Mouse (Mus musculus) bone marrow macrophage, adult 2 months (primary cell): ENCODE results near the gene Ogfod2. TPM values are rescaled to one million over a fixed set of nuclear protein-coding genes. Genes with fewer than 3 reads are reported as not detected.

Experiments
- H3K27ac ChIP-seq: 2 replicates; pipeline ENCODE4 v1.5.1; 2012; ENCODE audit warnings: low read depth, low read length; ENCODE audit not compliant: insufficient read depth
- H3K4me1 ChIP-seq: 2 replicates; pipeline ENCODE4 v1.6.1; 2012; ENCODE audit warnings: low read length; ENCODE audit not compliant: control insufficient read depth, insufficient read depth
- H3K4me3 ChIP-seq: 2 replicates; pipeline ENCODE4 v1.5.1; 2012; ENCODE audit warnings: mild to moderate bottlenecking, low read length, moderate library complexity; ENCODE audit not compliant: insufficient read depth
- CTCF ChIP-seq: IDR thresholded peaks from 2 replicates; pipeline ENCODE4 v1.5.1; 2012; ENCODE audit warnings: low read depth, mild to moderate bottlenecking, low read length, moderate library complexity
- POLR2A ChIP-seq: IDR thresholded peaks from 2 replicates; pipeline ENCODE4 v1.6.1; 2012; ENCODE audit warnings: mild to moderate bottlenecking, low read depth, low read length, borderline replicate concordance
- polyA plus RNA-seq: library from polyadenylated mRNA; stranded (reverse); fragments of >200 nt; gene quantifications from 2 replicates; pipeline ENCODE4 v1.2.4, GENCODE M21; 2012; ENCODE audit not compliant: missing spikeins, insufficient read depth, insufficient read length

Gene Ogfod2
- polyA plus RNA-seq, 1 experiment, result 11.5 TPM

DNA sequence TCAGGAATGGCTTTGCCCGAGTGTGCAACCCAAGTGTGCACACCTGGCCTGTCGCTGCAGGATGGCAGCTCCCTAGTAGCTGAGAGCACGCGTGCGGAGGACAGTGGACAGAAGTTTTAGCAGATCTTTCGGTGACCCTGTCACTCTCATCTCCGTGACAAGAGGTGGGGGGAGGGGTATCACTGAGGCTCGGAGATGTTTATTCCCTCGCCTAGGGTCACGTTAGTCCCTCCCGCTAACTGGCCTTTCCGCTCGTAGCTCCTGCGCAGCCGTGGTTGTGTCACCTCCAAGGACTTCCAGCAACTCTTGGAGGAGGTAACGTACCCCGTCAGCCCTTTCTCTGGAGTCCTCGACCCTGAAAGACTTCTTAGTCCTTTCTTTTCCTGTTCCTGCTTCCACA, 434 bp downstream of the Ogfod2 start:
- peak overlapping the region; percentile 100 for H3K4me3 ChIP-seq
- TF ChIP-seq CTCF, result no peak
- no peak for TF ChIP-seq POLR2A
- peak overlapping the region; percentile 52 for H3K27ac ChIP-seq
- H3K4me1 ChIP-seq, result peaks cover 8% of the 10 kb centered on the region; the same call in 1 of the 2 replicates

DNA sequence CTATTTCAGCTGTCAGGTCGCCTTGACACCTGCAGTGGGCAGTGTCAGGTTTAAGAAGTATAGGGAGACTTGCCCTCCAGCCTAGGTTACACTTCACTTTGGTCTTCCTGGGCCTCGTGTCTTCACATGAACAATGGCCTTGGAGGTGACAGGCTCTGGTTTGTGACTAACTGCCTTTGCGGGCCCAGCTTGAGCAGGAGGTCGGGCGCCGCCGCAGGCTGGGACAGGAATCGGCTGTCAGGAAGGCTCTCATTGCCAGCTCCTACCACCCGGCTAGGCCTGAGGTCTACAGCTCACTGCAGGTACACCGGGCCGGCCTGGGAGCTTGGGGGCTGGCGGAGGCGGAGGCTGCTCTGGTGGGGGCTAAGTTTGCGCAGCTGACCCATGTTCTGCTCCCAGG, 933 bp downstream of the Ogfod2 start:
- TF ChIP-seq CTCF (no peak; the same call in 1 of the 2 replicates), POLR2A (no peak)
- Histone ChIP-seq H3K4me1 (peaks cover 11% of the 10 kb centered on the region; the same call in 1 of the 2 replicates), H3K27ac (peak overlapping the region; percentile 20; the same call in 1 of the 2 replicates), H3K4me3 (peak overlapping the region; percentile 100)

DNA sequence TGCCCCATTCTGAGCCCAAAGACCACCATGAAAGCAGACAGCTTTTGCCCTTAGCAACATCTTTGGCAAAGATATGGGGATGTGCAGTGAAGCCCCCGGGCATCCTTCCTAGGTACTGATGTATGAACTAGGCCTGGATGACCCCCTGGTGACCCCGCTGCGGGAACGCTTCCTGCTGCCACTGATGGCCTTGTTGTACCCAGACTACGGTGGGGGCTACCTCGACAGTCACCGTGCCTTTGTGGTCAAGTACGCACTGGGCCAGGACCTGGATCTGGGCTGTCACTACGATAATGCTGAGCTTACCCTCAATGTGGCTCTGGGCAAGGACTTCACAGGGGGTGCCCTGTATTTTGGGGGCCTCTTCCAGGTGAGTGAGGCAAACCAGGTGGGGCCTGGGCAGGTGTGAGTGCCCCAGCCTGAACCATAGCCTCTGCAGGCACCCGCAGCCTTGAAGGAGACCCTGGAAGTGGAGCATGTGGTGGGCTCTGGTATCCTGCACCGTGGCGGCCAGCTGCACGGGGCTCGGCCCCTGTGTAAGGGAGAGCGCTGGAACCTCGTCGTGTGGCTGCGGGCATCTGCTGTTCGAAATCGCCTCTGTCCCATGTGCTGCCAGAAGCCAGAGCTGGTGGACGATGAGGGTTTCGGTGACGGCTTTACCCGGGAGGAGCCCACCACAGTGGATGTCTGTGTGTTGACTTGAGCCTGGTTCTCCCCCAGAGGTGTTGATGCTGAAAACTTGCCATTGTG, 2.4 kb downstream of the Ogfod2 start:
- TF ChIP-seq CTCF (no peak), POLR2A (no peak)
- Histone ChIP-seq H3K27ac (no peak overlapping the region), H3K4me3 (no peak overlapping the region), H3K4me1 (peaks cover 13% of the 10 kb centered on the region; the same call in 1 of the 2 replicates)

DNA sequence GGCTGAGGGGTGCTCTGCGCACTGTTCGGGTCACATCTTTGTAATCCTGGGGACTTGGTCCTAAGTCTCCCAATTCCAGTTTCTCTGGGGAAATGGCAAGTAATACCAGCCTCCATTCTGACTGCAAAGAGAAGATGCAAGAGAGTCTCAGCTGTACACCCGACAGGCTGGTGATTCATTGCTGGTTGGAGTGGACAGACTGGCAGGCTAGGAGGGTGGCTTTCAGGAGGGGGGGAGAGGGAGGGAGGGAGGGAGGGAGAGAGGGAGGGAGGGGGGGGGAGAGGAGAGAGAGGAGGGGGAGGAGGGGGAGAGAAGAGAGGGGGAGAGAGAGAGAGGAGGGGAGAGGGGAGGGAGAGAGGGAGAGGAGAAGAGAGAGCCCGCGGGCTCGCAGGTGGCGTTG, 3.4 kb downstream of the Ogfod2 start:
- peaks cover 13% of the 10 kb centered on the region; the same call in 1 of the 2 replicates for H3K4me1 ChIP-seq
- H3K4me3 ChIP-seq, result peak overlapping the region; percentile 98
- TF ChIP-seq POLR2A, result no peak
- TF ChIP-seq CTCF, result no peak
- H3K27ac ChIP-seq, result no peak overlapping the region

DNA sequence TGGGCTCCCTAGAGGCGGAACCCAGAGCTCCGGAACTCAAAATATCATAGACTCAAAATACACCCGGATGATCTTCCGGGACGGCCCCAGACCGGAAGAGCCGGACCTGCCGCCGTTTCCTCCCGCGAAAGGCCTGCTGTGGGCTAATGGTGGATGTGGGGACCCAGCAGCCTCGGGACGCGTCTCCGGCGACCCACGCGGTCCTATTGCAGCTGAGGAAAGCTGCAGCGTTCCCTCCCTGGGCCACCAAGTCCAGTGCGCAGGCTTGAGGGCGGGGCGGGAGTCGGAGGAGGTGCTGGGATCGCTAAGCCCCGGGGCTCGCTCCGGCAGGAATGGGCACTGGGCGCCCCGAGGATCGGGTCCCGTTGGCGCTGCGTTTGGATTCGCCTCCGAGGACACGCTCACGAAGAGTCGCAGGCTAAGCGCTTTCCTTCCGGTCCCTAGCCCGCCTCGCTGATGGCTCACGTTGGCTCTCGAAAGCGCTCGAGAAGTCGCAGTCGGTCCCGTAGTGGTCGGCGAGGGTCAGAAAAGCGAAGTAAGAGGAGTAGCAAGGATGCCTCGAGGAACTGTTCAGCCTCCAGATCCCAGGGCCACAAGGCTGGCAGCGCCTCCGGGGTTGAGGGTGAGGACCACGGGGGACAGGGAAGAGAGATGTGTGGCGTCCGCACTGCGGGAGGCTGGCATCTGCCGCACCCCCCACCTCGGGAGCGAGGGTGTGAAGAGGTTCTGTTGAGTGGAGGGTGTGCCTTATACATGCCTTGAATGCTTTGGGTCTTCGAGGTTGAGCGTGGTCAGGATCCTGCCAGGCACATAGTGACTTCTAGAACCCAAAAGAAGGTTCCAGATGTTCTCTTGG, 4.1 kb downstream of the Ogfod2 start, which contains the start of gene Arl6ip4:
Arl6ip4 (plus strand) TSS at position 100 of the 856 bp plus-strand sequence.
- peak within 1 kb of the TSS; percentile 85 for H3K27ac ChIP-seq
- H3K4me3 ChIP-seq, result peak within 1 kb of the TSS; percentile 98
- TF ChIP-seq POLR2A, result no peak
- no peak for TF ChIP-seq CTCF
- peaks cover 13% of the 10 kb centered on the region; the same call in 1 of the 2 replicates for H3K4me1 ChIP-seq

DNA sequence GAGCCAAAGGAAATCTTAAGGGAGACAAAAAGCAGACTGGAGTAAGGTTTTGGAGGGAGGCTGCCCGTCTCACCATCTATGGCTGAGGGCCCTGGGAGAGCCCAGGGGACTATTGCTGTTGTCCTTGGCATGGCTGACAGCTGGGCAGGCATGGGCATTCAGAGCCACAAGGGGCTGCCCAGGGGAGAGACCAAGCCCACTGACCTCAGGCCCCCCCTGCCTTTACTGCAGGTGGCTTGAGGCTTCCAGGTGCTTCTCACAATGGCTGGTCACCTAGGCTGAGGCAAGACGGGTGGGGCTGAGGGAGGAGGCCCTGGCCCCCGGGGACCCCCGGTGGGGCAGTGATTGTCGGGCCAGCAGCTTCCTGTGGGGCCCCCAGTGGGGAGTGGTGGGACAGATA, 7.1 kb downstream of the Ogfod2 start:
- Histone ChIP-seq H3K4me1 (peaks cover 13% of the 10 kb centered on the region; the same call in 1 of the 2 replicates), H3K4me3 (no peak overlapping the region), H3K27ac (no peak overlapping the region)
- TF ChIP-seq CTCF (no peak), POLR2A (no peak)

DNA sequence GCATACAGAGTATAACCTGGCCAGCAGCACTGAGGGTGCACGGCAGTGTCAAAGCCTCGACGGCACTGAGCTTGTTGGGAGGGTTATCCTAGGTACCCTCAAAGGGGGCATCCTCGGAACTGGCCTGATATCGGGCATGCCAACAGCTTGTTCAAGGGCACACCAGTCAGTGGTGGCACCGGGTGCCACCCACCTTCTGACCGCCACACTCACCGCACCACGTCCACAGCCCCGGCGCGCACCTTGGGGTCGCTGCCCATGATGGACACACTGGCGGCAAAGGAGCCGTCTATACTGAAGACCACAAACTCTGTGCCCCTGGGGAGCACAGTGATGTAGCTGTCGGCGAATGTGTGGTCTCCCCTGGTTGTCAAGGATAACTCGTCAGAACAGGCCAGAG, 10.3 kb downstream of the Ogfod2 start:
- no peak overlapping the region for H3K27ac ChIP-seq
- no peak overlapping the region for H3K4me3 ChIP-seq
- peaks cover 7% of the 10 kb centered on the region; the same call in 1 of the 2 replicates for H3K4me1 ChIP-seq
- no peak for TF ChIP-seq POLR2A
- no peak for TF ChIP-seq CTCF

DNA sequence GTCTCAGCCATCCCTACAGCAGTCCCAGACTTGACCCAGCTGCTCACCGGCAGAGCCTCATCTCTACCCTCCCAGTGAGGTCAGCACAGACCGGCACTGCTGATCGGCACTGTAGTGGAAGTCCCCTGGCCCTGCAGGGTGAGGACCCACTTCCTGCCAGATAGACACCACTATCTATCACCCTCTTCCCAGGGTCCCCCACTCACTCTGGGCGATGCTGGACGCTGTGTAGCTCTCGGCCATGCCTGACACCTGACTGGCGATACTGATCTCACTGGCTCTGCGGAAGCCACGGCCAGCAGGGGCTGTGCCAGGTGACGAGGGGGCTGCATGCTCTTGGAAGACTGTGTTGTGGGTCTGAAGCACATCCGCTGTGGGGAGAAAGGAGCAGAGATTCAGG, 13.0 kb downstream of the Ogfod2 start:
- H3K4me3 ChIP-seq, result no peak overlapping the region
- TF ChIP-seq CTCF, result no peak
- no peak for TF ChIP-seq POLR2A
- H3K27ac ChIP-seq, result no peak overlapping the region
- H3K4me1 ChIP-seq, result no peaks in the 10 kb centered on the region

DNA sequence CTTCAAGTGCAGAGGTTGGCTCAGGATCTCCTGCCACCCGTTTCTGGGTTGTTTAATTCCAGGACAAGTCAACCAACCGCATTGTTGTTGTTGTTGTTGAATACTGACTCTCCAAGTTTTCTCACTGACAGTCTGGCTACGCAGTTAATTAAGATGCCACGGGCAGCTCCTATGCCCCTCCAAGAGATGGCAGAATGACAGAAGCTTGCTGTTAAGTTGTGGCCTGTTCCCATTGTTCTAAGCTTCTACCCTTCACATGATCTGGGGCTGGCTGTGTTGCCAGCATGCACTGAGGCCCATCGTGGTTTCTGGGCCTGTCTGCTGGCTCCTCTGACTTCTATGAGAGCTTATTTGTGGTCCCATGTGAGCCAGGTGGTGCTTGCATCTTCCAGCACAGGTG, 22.2 kb downstream of the Ogfod2 start:
- TF ChIP-seq CTCF, result no peak
- no peak for TF ChIP-seq POLR2A
- H3K4me3 ChIP-seq, result no peak overlapping the region
- no peaks in the 10 kb centered on the region for H3K4me1 ChIP-seq
- no peak overlapping the region for H3K27ac ChIP-seq
